Mouse (Mus musculus) C2C12 (cell line): ENCODE results near the gene Mapk6. TPM values are rescaled to one million over a fixed set of nuclear protein-coding genes. Genes with fewer than 3 reads are reported as not detected.
"Not testable (repeated sequence)": the region's sequence is repeated elsewhere in the genome, so short reads cannot be mapped to it uniquely, and the experiment has no call there.

Experiments
- H3K27me3 ChIP-seq: one replicate; pipeline ENCODE4 v1.6.1; 2011; ENCODE audit not compliant: control insufficient read depth, insufficient read depth, insufficient read length
- H3K36me3 ChIP-seq: one replicate; pipeline ENCODE4 v1.6.1; 2011; ENCODE audit not compliant: control insufficient read depth, insufficient read depth
- H3K4me3 ChIP-seq: one replicate; pipeline ENCODE4 v1.5.1; 2011; ENCODE audit warnings: mild to moderate bottlenecking, control low read depth; ENCODE audit not compliant: poor library complexity, insufficient read depth, severe bottlenecking
- H3K79me2 ChIP-seq: one replicate; pipeline ENCODE4 v1.6.1; 2011; ENCODE audit not compliant: control insufficient read depth, insufficient read depth
- H3K79me3 ChIP-seq: one replicate; pipeline ENCODE4 v1.6.1; 2011; ENCODE audit warnings: low read depth, control low read depth
- H3ac ChIP-seq: one replicate; pipeline ENCODE3; 2011; ENCODE audit warnings: low read depth; ENCODE audit not compliant: control insufficient read depth, insufficient read length
- CEBPB ChIP-seq: IDR thresholded peaks from one replicate; pipeline ENCODE4 v1.6.1; 2011; ENCODE audit warnings: low read depth, mild to moderate bottlenecking, control low read depth, moderate library complexity
- CTCF ChIP-seq: IDR thresholded peaks from one replicate; pipeline ENCODE4 v1.5.1; 2011; ENCODE audit not compliant: control insufficient read depth, insufficient read depth, insufficient read length
- FOSL1 ChIP-seq: IDR thresholded peaks from one replicate; pipeline ENCODE4 v1.8.0; 2011; ENCODE audit warnings: mild to moderate bottlenecking, low read length; ENCODE audit not compliant: poor library complexity, insufficient read depth, severe bottlenecking
- MAX ChIP-seq: IDR thresholded peaks from one replicate; pipeline ENCODE4 v1.6.1; 2011; ENCODE audit warnings: mild to moderate bottlenecking, control low read depth
- MYOD1 ChIP-seq: IDR thresholded peaks from one replicate; pipeline ENCODE4 v1.6.1; 2011; ENCODE audit warnings: low read depth; ENCODE audit not compliant: control insufficient read depth, insufficient read length
- MYOG ChIP-seq: IDR thresholded peaks from one replicate; pipeline ENCODE4 v1.6.1; 2011; ENCODE audit not compliant: control insufficient read depth, insufficient read length; ENCODE audit errors: extremely low read depth
- USF1 ChIP-seq: IDR thresholded peaks from one replicate; pipeline ENCODE4 v1.6.1; 2011; ENCODE audit warnings: low read depth, mild to moderate bottlenecking, control low read depth, moderate library complexity
- polyA plus RNA-seq: library from polyadenylated mRNA; unstranded; fragments of >200 nt; fragmentation: generic; extraction: Trizol; gene quantifications from one replicate; pipeline ENCODE4 v1.2.1, GENCODE M21; 2012; ENCODE audit warnings: missing spikeins

The Mapk6 gene
- polyA plus RNA-seq, 1 experiment = 44.8 TPM

GRCm38 (mm10) chr9:75376428-75376827 is 33.4 kb downstream of the Mapk6 start:
- TF ChIP-seq FOSL1 (no peak), MYOD1 (no peak), MAX (no peak), CEBPB (no peak)
- Histone ChIP-seq H3ac (no peak overlapping the region), H3K79me3 (no peaks in the 10 kb centered on the region), H3K27me3 (no peaks in the 10 kb centered on the region), H3K79me2 (no peaks in the 10 kb centered on the region), H3K4me3 (no peak overlapping the region), H3K36me3 (no peaks in the 10 kb centered on the region)

GRCm38 (mm10) chr9:75375606-75376005 is 34.2 kb downstream of the Mapk6 start:
- TF ChIP-seq MYOD1 (no peak), MAX (no peak), FOSL1 (no peak), CTCF (no peak), CEBPB (no peak)
- H3K36me3 ChIP-seq = no peaks in the 10 kb centered on the region
- H3K79me2 ChIP-seq = no peaks in the 10 kb centered on the region
- H3K27me3 ChIP-seq = no peaks in the 10 kb centered on the region
- H3K79me3 ChIP-seq = no peaks in the 10 kb centered on the region
- no peak overlapping the region for H3K4me3 ChIP-seq
- H3ac ChIP-seq = no peak overlapping the region

GRCm38 (mm10) chr9:75368779-75369178 is 41.0 kb downstream of the Mapk6 start:
- TF ChIP-seq CEBPB = no peak
- Histone ChIP-seq H3K79me2 (no peaks in the 10 kb centered on the region), H3K36me3 (no peaks in the 10 kb centered on the region), H3K4me3 (no peak overlapping the region), H3ac (no peak overlapping the region), H3K79me3 (no peaks in the 10 kb centered on the region), H3K27me3 (no peaks in the 10 kb centered on the region)

GRCm38 (mm10) chr9:75366191-75366590 is 43.6 kb downstream of the Mapk6 start:
- Histone ChIP-seq H3K79me3 (no peaks in the 10 kb centered on the region), H3K79me2 (no peaks in the 10 kb centered on the region), H3K36me3 (no peaks in the 10 kb centered on the region), H3K4me3 (no peak overlapping the region), H3ac (no peak overlapping the region), H3K27me3 (no peaks in the 10 kb centered on the region)
- TF ChIP-seq USF1 = no peak
- peak; percentile 22 for TF ChIP-seq CEBPB
- no peak for TF ChIP-seq MYOG

GRCm38 (mm10) chr9:75365195-75365594 is 44.6 kb downstream of the Mapk6 start:
- H3K36me3 ChIP-seq = no peaks in the 10 kb centered on the region
- H3K79me2 ChIP-seq = no peaks in the 10 kb centered on the region
- TF ChIP-seq USF1 = no peak
- no peak for TF ChIP-seq FOSL1
- TF ChIP-seq MYOG = no peak
- no peak for TF ChIP-seq MYOD1
- TF ChIP-seq MAX = no peak
- TF ChIP-seq CTCF = no peak
- TF ChIP-seq CEBPB = no peak
- no peaks in the 10 kb centered on the region for H3K79me3 ChIP-seq
- H3ac ChIP-seq = no peak overlapping the region
- H3K4me3 ChIP-seq = no peak overlapping the region
- H3K27me3 ChIP-seq = no peaks in the 10 kb centered on the region

- not testable (repeated sequence) for H3ac ChIP-seq, H3K79me2 ChIP-seq, H3K27me3 ChIP-seq, H3K36me3 ChIP-seq, H3K79me3 ChIP-seq, H3K4me3 ChIP-seq
These were observed 46.1 kb downstream of the Mapk6 start for GRCm38 (mm10) chr9:75363702-75364101.

- Histone ChIP-seq H3K79me3 (no peaks in the 10 kb centered on the region), H3K27me3 (no peaks in the 10 kb centered on the region), H3ac (no peak overlapping the region), H3K36me3 (no peaks in the 10 kb centered on the region), H3K79me2 (no peaks in the 10 kb centered on the region), H3K4me3 (no peak overlapping the region)
- TF ChIP-seq MYOD1 = no peak
- TF ChIP-seq CTCF = no peak
- no peak for TF ChIP-seq FOSL1
- TF ChIP-seq MYOG = no peak
- no peak for TF ChIP-seq MAX
- TF ChIP-seq CEBPB = no peak
- TF ChIP-seq USF1 = no peak
These were observed 46.8 kb downstream of the Mapk6 start for GRCm38 (mm10) chr9:75363001-75363400.
